Mouse (Mus musculus) forebrain, postnatal 0 days (tissue): ENCODE results near the gene Robo1. TPM values are rescaled to one million over a fixed set of nuclear protein-coding genes. Genes with fewer than 3 reads are reported as not detected.

Experiments used
- ATAC-seq: fragments of 200-750 bp; cut with Nextera tagmentation; 2 replicates; pipeline ENCODE4 v1.8.0; 2017; ENCODE audit warnings: mild to moderate bottlenecking, moderate library complexity
- DNase-seq: peaks from one replicate; pipeline ENCODE4 v3.0.0-alpha.2; 2015
- H3K27ac ChIP-seq: fragments of 300-500 bp; sonication (generic); 2 replicates; pipeline ENCODE4 v1.5.1; 2014; ENCODE audit warnings: low read depth, mild to moderate bottlenecking, antibody characterized with exemption, low read length, moderate library complexity, mixed read lengths
- H3K27me3 ChIP-seq: fragments of 300-500 bp; sonication (generic); 2 replicates; pipeline ENCODE4 v1.6.1; 2014; ENCODE audit warnings: mild to moderate bottlenecking, low read length, mixed read lengths; ENCODE audit not compliant: insufficient read depth
- H3K36me3 ChIP-seq: fragments of 300-500 bp; sonication (generic); 2 replicates; pipeline ENCODE4 v1.6.1; 2014; ENCODE audit warnings: mild to moderate bottlenecking, moderate library complexity; ENCODE audit not compliant: insufficient read depth
- H3K4me1 ChIP-seq: fragments of 300-500 bp; sonication (generic); 2 replicates; pipeline ENCODE4 v1.6.1; 2014; ENCODE audit warnings: antibody characterized with exemption; ENCODE audit not compliant: insufficient read depth
- H3K4me2 ChIP-seq: fragments of 300-500 bp; sonication (generic); 2 replicates; pipeline ENCODE4 v1.6.1; 2014; ENCODE audit warnings: low read depth, mild to moderate bottlenecking, moderate library complexity
- H3K4me3 ChIP-seq: fragments of 300-500 bp; sonication (generic); 2 replicates; pipeline ENCODE4 v1.5.1; 2014; ENCODE audit warnings: low read depth, low read length, mixed read lengths
- H3K9ac ChIP-seq: fragments of 300-500 bp; sonication (generic); 2 replicates; pipeline ENCODE4 v1.6.1; 2014; ENCODE audit warnings: mild to moderate bottlenecking
- H3K9me3 ChIP-seq: fragments of 300-500 bp; sonication (generic); 2 replicates; pipeline ENCODE4 v1.6.1; 2016; ENCODE audit warnings: low read length
- CTCF ChIP-seq: sonication (generic); IDR thresholded peaks from 2 replicates; pipeline ENCODE4 v1.5.1; 2016; ENCODE audit warnings: antibody characterized with exemption, control low read depth, low read depth
- WGBS: fragments of 180-500 bp; shearing (Covaris S2); extraction: QIAGEN DNeasy Blood & Tissue Kit; methylation state at CpG from one replicate; pipeline ENCODE4 v1.1.7; 2014; 5-methylcytosine and 5-hydroxymethylcytosine counted together
- polyA plus RNA-seq: library from polyadenylated mRNA; unstranded; fragments of >200 nt; fragmentation: Nextera tagmentation; extraction: Ambion mirVana; gene quantifications from 2 replicates; pipeline ENCODE4 v1.2.1, GENCODE M21; 2015
- total RNA-seq: library from RNA; depleted of rRNA; stranded (reverse); fragments of >200 nt; gene quantifications from 2 replicates; pipeline ENCODE4 v1.2.3, GENCODE M21; 2014

Gene Robo1
- total and polyA plus RNA-seq, 2 experiments from 2014 or later: 29.0 to 129 TPM

- H3K9ac ChIP-seq: no peak overlapping the region
- H3K27me3 ChIP-seq: no peaks in the 10 kb centered on the region
- H3K4me3 ChIP-seq: no peak overlapping the region
- H3K4me2 ChIP-seq: no peak overlapping the region
- no peak for ATAC-seq
- no peaks in the 10 kb centered on the region for H3K9me3 ChIP-seq
- no peak for TF ChIP-seq CTCF
- WGBS: 22% methylated on average over 14 of the region's 14 CpGs
- no peak for DNase-seq
- H3K36me3 ChIP-seq: no peaks in the 10 kb centered on the region
- no peak overlapping the region for H3K27ac ChIP-seq
- H3K4me1 ChIP-seq: peaks cover 11% of the 10 kb centered on the region
Observed at GRCm38 (mm10) chr16:72693446-72694274, 385.6 kb downstream of the Robo1 start.

- H3K4me1 ChIP-seq: peaks cover 11% of the 10 kb centered on the region
- TF ChIP-seq CTCF: no peak
- no peaks in the 10 kb centered on the region for H3K9me3 ChIP-seq
- H3K9ac ChIP-seq: no peak overlapping the region
- no peaks in the 10 kb centered on the region for H3K36me3 ChIP-seq
- H3K4me2 ChIP-seq: no peak overlapping the region
- H3K27me3 ChIP-seq: no peaks in the 10 kb centered on the region
- ATAC-seq: no peak
- no peak overlapping the region for H3K27ac ChIP-seq
- H3K4me3 ChIP-seq: no peak overlapping the region
- no peak for DNase-seq
- WGBS: 83% methylated on average over 5 of the region's 5 CpGs
Observed at GRCm38 (mm10) chr16:72694787-72695186, 386.7 kb downstream of the Robo1 start.

- TF ChIP-seq CTCF: no peak
- Histone ChIP-seq H3K9me3 (no peaks in the 10 kb centered on the region), H3K27me3 (no peaks in the 10 kb centered on the region), H3K9ac (no peak overlapping the region), H3K4me1 (no peaks in the 10 kb centered on the region), H3K4me3 (no peak overlapping the region), H3K4me2 (peak overlapping the region; percentile 0), H3K27ac (no peak overlapping the region), H3K36me3 (no peaks in the 10 kb centered on the region)
- WGBS: 13% methylated on average over 12 of the region's 12 CpGs
- ATAC-seq (peak; percentile 90), DNase-seq (peak; percentile 73)
Observed at GRCm38 (mm10) chr16:72699238-72700006, 391.3 kb downstream of the Robo1 start.

DNA sequence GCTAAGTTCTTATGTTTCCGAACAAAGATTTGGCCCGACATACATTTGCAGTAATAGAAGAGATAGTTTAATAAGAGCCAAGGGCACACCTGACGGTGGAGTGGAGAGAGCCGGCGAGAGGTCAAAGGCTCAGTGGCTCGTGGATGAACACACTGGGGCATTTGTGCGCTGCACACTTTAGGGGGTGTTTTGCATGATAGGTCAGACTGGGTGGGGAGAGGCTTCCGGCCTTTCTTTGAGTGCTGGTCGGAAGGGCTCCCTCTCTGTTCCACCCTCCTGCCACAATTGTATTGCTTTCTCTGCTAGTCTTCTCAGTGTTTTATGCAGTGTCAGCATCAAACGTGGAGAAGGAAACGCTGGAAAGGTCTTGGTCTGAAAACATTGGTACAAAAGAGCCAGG lies 392.2 kb downstream of the Robo1 start:
- no peak overlapping the region for H3K9ac ChIP-seq
- DNase-seq (no peak), ATAC-seq (no peak)
- WGBS: 68% methylated on average over 11 of the region's 11 CpGs
- no peak overlapping the region for H3K4me2 ChIP-seq
- no peak overlapping the region for H3K27ac ChIP-seq
- no peaks in the 10 kb centered on the region for H3K27me3 ChIP-seq
- no peaks in the 10 kb centered on the region for H3K4me1 ChIP-seq
- H3K9me3 ChIP-seq: no peaks in the 10 kb centered on the region
- no peaks in the 10 kb centered on the region for H3K36me3 ChIP-seq
- no peak overlapping the region for H3K4me3 ChIP-seq
- no peak for TF ChIP-seq CTCF

DNA sequence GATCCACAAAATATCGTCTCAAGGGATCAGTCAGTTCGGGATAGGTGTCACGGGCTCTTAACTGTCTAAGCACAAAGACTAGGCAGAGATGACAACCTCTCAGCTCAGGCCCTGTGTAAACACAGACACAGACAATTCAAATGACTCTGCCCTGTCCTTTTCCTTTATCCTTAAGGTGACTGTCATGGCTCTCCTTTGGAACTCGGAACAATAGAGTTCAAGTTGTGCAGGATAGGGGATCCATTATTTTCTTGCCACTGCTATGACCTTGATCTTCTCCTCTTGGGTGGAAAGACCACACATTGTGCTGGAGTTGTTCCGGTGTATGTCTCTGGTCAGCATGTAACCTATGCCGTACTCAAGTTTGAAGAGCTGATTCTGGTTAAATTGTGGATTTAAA lies 395.4 kb downstream of the Robo1 start:
- Histone ChIP-seq H3K9ac (no peak overlapping the region), H3K4me2 (no peak overlapping the region), H3K36me3 (no peaks in the 10 kb centered on the region), H3K4me3 (no peak overlapping the region), H3K27me3 (no peaks in the 10 kb centered on the region), H3K27ac (no peak overlapping the region), H3K4me1 (no peaks in the 10 kb centered on the region), H3K9me3 (no peaks in the 10 kb centered on the region)
- TF ChIP-seq CTCF: no peak
- WGBS: 85% methylated on average over 6 of the region's 6 CpGs
- ATAC-seq (no peak), DNase-seq (no peak)

GRCm38 (mm10) chr16:72705851-72706250 lies 397.7 kb downstream of the Robo1 start:
- Histone ChIP-seq H3K4me3 (no peak overlapping the region), H3K27ac (no peak overlapping the region), H3K4me1 (no peaks in the 10 kb centered on the region), H3K27me3 (no peaks in the 10 kb centered on the region), H3K4me2 (no peak overlapping the region), H3K9ac (no peak overlapping the region), H3K36me3 (no peaks in the 10 kb centered on the region), H3K9me3 (no peaks in the 10 kb centered on the region)
- TF ChIP-seq CTCF: no peak
- ATAC-seq: no peak
- 61% methylated on average over 5 of the region's 5 CpGs for WGBS
- DNase-seq: no peak

DNA sequence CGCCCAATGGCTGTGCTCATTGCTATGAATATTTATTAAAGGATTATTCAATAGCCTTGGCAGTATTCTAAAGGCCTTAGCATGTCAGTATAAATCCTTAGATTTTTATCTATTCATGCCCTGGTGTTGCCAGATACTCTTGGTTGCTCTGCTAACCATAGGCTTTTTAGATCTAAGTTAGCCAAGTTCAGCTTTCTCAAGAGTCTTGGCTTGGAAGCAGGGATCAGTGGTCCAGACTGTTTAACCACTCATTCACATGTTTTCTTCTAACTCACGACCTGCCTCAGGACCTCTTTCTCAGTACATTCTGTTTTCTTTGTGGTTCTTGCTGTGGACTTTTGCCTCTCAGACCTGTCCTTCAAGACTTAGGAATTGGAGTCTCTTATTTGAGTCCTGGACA lies 400.4 kb downstream of the Robo1 start:
- Histone ChIP-seq H3K27me3 (no peaks in the 10 kb centered on the region), H3K4me3 (no peak overlapping the region), H3K9me3 (no peaks in the 10 kb centered on the region), H3K9ac (no peak overlapping the region), H3K4me1 (no peaks in the 10 kb centered on the region), H3K36me3 (no peaks in the 10 kb centered on the region), H3K4me2 (no peak overlapping the region), H3K27ac (no peak overlapping the region)
- no peak for TF ChIP-seq CTCF
- DNase-seq: no peak
- WGBS: 73% methylated on average over 2 of the region's 2 CpGs
- no peak for ATAC-seq
